Mouse (Mus musculus) liver, embryonic 14.5 days (tissue): ENCODE measurements around the gene Mrpl21. TPM values are rescaled to one million over a fixed set of nuclear protein-coding genes. Genes with fewer than 3 reads are reported as not detected.

ENCODE experiments used
- ATAC-seq: fragments of 200-750 bp; cut with Nextera tagmentation; 2 replicates; pipeline ENCODE4 v1.8.0; 2017; ENCODE audit warnings: moderate number of reproducible peaks, mild to moderate bottlenecking, moderate library complexity; ENCODE audit not compliant: insufficient read depth
- DNase-seq, 3 experiments: peaks; one replicate each; pipeline ENCODE4 v3.0.0-alpha.2; 2012 to 2013; ENCODE audit warnings: low read depth in 3 of 3, low spot score in 3 of 3
- H3K27ac ChIP-seq: fragments of 300-500 bp; sonication (generic); 2 replicates; pipeline ENCODE4 v1.5.1; 2014; ENCODE audit warnings: moderate library complexity, mild to moderate bottlenecking, control low read depth, inconsistent platforms
- H3K27me3 ChIP-seq: fragments of 300-500 bp; sonication (generic); 2 replicates; pipeline ENCODE4 v1.6.1; 2014; ENCODE audit warnings: mild to moderate bottlenecking, low read length, moderate library complexity; ENCODE audit not compliant: control insufficient read depth, insufficient read depth
- H3K36me3 ChIP-seq: fragments of 300-500 bp; sonication (generic); replicated peaks from 2 replicates; pipeline ENCODE4 v1.6.1; 2014; ENCODE audit warnings: low read depth; ENCODE audit not compliant: control insufficient read depth, insufficient read depth
- H3K4me1 ChIP-seq, 2 experiments: fragments of 200-500 bp in 1 of 2; fragments of 300-500 bp in 1 of 2; sonication (generic) in 1 of 2; replicated peaks; 2 replicates each; pipeline ENCODE4 v1.6.1; 2012 to 2014; ENCODE audit warnings: antibody characterized with exemption in 1 of 2, inconsistent platforms in 1 of 2, low read length in 1 of 2; ENCODE audit not compliant: control insufficient read depth in 2 of 2, insufficient read depth in 2 of 2
- H3K4me2 ChIP-seq: fragments of 300-500 bp; sonication (generic); 2 replicates; pipeline ENCODE4 v1.6.1; 2014; ENCODE audit warnings: low read depth, mild to moderate bottlenecking, control low read depth, moderate library complexity
- H3K4me3 ChIP-seq, 2 experiments: fragments of 200-500 bp in 1 of 2; fragments of 300-500 bp in 1 of 2; sonication (generic) in 1 of 2; 2 replicates each; pipeline ENCODE4 v1.5.1; 2012 to 2014; ENCODE audit warnings: low read depth in 2 of 2, low read length in 2 of 2, mild to moderate bottlenecking in 2 of 2, control low read depth in 1 of 2, inconsistent platforms in 1 of 2, moderate library complexity in 1 of 2; ENCODE audit not compliant: insufficient read depth in 1 of 2
- H3K9ac ChIP-seq: fragments of 300-500 bp; sonication (generic); replicated peaks from 2 replicates; pipeline ENCODE4 v1.6.1; 2014; ENCODE audit warnings: mild to moderate bottlenecking, control low read depth, moderate library complexity
- H3K9me3 ChIP-seq: fragments of 300-500 bp; sonication (generic); 2 replicates; pipeline ENCODE4 v1.6.1; 2016; ENCODE audit warnings: low read length, mixed read lengths; ENCODE audit not compliant: control insufficient read depth
- CTCF ChIP-seq: IDR thresholded peaks from 2 replicates; pipeline ENCODE4 v1.5.1; 2016; ENCODE audit warnings: antibody characterized with exemption, low read depth, control low read depth
- EP300 ChIP-seq: IDR thresholded peaks from 2 replicates; pipeline ENCODE4 v1.6.1; 2016; ENCODE audit warnings: antibody characterized with exemption, low read depth
- WGBS: fragments of 180-500 bp; shearing (Covaris S2); extraction: QIAGEN DNeasy Blood & Tissue Kit; methylation state at CpG from one replicate; pipeline ENCODE4 v1.1.7; 2014; ENCODE audit not compliant: insufficient replicate concordance; 5-methylcytosine and 5-hydroxymethylcytosine counted together
- polyA plus RNA-seq, 2 experiments: library from polyadenylated mRNA; depleted of rRNA in 1 of 2; stranded (reverse) in 1 of 2; unstranded in 1 of 2; fragments of >200 nt; fragmentation: Nextera tagmentation in 1 of 2; extraction: Ambion mirVana in 1 of 2; gene quantifications; 2 replicates each; pipeline versions ENCODE4 v1.2.1 to v1.2.3; 2012 to 2014

The Mrpl21 gene
- polyA plus RNA-seq, 2 experiments = 36.2 to 67.9 TPM

DNA sequence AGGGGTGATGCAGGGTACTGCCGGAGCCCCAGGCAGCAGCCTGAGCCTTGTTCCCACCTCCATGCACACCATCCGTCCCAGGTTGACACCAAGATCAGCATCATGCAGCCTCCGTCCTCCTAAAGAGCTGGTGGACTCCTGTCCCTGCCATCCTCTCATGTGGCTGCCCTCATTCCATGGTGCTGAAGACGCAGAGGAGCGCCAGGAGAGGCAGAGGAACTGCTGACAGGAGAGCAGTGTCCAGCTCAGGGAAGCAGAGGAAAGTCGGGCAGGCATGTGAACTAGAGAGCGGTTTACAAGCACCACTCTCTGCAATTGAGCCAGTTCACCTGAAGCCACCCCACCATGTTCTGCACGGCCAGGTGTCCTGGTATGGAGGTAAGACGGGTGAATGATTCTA, 9.4 kb upstream of the Mrpl21 start:
- Histone ChIP-seq H3K4me2 (no peak overlapping the region), H3K9me3 (no peaks in the 10 kb centered on the region), H3K27me3 (no peaks in the 10 kb centered on the region), H3K27ac (no peak overlapping the region), H3K4me1 (no peaks in the 10 kb centered on the region), H3K9ac (no peak overlapping the region), H3K4me3 (no peak overlapping the region), H3K36me3 (peaks cover 6% of the 10 kb centered on the region; the same call in 1 of the 2 replicates)
- ATAC-seq = no peak
- no peak for DNase-seq
- WGBS = 76% methylated on average over 9 of the region's 9 CpGs
- TF ChIP-seq CTCF = no peak
- TF ChIP-seq EP300 = no peak

DNA sequence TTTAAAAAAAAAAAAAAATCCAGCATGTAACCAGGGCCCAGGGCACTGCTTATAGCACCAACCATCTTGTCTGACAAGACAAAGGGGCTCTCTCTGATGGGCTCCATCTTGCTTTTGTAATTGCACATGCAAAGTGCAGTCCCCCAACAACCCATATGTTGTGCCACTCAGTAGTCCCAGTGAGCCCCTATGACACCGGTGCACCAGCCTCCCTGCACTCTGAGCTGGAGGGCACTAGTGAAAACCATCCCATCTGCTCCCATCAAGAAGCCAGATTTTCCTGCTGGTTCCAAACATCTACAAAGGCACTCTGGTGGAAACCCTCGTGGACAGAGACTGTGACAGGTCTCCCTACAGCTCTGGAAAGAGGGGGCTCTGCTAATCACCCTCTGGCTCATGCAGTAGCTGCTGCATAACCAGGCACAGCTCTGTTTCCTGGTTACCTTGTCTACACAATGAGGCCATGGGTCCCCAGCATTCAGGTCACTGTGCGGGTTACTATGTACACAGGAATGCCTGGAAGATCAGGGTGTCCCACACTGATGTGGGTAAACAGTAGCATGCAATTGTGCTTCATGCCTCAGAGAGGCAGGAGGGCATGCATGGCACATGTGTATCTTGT, 6.8 kb upstream of the Mrpl21 start:
- WGBS = 74% methylated on average over 3 of the region's 3 CpGs

DNA sequence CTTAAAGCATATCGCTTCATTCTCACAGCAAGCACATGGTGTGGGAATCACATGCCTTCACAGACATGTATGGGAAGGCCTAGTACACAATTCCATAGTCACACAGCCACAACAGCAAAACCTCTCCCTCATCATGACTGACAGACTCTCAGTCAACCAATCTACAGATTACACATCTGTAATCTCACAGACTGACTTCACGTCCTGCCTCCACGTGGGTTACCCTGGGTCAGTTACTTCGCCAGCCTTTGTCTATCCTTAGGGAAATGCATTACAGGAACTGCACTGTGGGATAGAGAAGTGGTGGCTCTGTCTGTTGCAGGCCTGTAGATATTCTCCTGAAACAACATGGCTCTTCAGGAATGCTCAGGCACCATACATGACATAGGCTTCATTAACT, 815 bp upstream of the Mrpl21 start:
- no peak for TF ChIP-seq CTCF
- TF ChIP-seq EP300 = no peak
- WGBS = 36% methylated on average over 4 of the region's 4 CpGs
- Histone ChIP-seq H3K4me2 (peak overlapping the region; percentile 80), H3K4me1 (peaks cover 10 to 11% of the 10 kb centered on the region in 2 experiments), H3K36me3 (peaks cover 3% of the 10 kb centered on the region; the same call in 1 of the 2 replicates), H3K4me3 (peak overlapping the region; percentile 66 to 83), H3K9ac (peak overlapping the region; percentile 87), H3K9me3 (no peaks in the 10 kb centered on the region), H3K27ac (no peak overlapping the region), H3K27me3 (no peaks in the 10 kb centered on the region)
- DNase-seq = no peak
- ATAC-seq = no peak

More for the DNA sequence above, 6.8 kb upstream of the Mrpl21 start:
- no peak overlapping the region for H3K4me3 ChIP-seq
- no peaks in the 10 kb centered on the region for H3K4me1 ChIP-seq
- ATAC-seq (no peak), DNase-seq (no peak)
- TF ChIP-seq EP300 = no peak
- TF ChIP-seq CTCF = no peak
- H3K9me3 ChIP-seq = no peaks in the 10 kb centered on the region
- no peak overlapping the region for H3K4me2 ChIP-seq
- H3K9ac ChIP-seq = no peak overlapping the region
- no peaks in the 10 kb centered on the region for H3K27me3 ChIP-seq
- H3K36me3 ChIP-seq = peaks cover 6% of the 10 kb centered on the region; the same call in 1 of the 2 replicates
- H3K27ac ChIP-seq = no peak overlapping the region

DNA sequence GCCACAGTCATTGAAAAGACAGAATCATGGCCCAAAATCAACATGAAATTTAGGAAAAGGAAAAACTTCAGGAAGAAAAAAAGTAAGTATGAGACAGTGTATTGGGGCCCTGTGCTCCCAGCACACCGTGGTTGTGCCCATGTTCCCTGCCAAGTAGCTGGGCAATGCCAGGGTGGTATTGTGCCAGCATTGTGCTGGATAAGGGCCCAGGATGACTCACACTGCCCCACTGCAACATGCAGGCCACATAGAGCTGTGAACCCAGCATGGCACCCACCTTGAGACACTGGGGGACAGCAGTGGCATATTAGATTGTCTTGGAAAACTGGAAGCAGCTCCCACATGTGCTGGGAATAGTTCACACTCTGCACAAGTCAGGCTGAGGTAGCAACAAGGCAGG, 6.3 kb downstream of the Mrpl21 start:
- no peak overlapping the region for H3K9ac ChIP-seq
- no peak overlapping the region for H3K4me3 ChIP-seq
- H3K27ac ChIP-seq = no peak overlapping the region
- DNase-seq = no peak
- ATAC-seq = no peak
- TF ChIP-seq EP300 (no peak), CTCF (no peak)
- no peaks in the 10 kb centered on the region for H3K27me3 ChIP-seq
- H3K4me2 ChIP-seq = no peak overlapping the region
- H3K4me1 ChIP-seq = no peaks in the 10 kb centered on the region
- WGBS = 91% methylated on average over 1 of the region's 1 CpGs
- peaks cover 18% of the 10 kb centered on the region for H3K36me3 ChIP-seq
- no peaks in the 10 kb centered on the region for H3K9me3 ChIP-seq

DNA sequence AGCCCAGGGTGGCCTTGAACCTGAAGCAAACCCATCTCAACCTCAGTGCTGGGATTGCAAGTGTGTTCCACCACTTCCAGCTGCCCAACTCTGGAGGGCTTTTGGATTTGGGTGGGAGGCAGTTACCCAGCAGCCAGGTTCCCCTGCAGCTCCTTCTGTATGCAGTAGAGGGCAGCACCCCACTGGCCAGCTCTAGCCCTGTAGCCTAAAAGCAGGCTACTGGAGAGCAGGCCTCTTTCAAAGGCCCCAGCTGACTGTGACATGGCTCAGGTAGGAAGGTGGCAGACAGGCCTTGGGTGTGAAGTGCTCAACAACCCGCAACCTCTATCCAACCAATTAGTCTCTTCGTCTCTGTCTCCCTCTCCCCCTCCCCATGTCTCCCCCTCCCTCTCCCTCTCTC, 9.3 kb downstream of the Mrpl21 start:
- ATAC-seq = peak; percentile 37; the same call in 1 of the 2 replicates
- WGBS = 77% methylated on average over 2 of the region's 2 CpGs
- Histone ChIP-seq H3K4me3 (no peak overlapping the region), H3K9me3 (no peaks in the 10 kb centered on the region), H3K9ac (no peak overlapping the region), H3K4me1 (no peaks in the 10 kb centered on the region), H3K36me3 (peaks cover 15% of the 10 kb centered on the region), H3K27me3 (no peaks in the 10 kb centered on the region), H3K4me2 (no peak overlapping the region), H3K27ac (no peak overlapping the region)
- no peak for DNase-seq
- TF ChIP-seq CTCF (peak; percentile 84), EP300 (no peak)
